Mouse (Mus musculus) frontal cortex, postnatal 25 days (tissue): Measurements from ENCODE around the gene Klf2.
A peak's percentile ranks its signal among the peaks of the same experiment; 100 is the strongest.

Experiments used
- DNase-seq, 2 experiments: peaks; one replicate each; pipeline ENCODE4 v3.0.0; 2022; ENCODE audit warnings: low spot score in 2 of 2

The Klf2 gene

DNA sequence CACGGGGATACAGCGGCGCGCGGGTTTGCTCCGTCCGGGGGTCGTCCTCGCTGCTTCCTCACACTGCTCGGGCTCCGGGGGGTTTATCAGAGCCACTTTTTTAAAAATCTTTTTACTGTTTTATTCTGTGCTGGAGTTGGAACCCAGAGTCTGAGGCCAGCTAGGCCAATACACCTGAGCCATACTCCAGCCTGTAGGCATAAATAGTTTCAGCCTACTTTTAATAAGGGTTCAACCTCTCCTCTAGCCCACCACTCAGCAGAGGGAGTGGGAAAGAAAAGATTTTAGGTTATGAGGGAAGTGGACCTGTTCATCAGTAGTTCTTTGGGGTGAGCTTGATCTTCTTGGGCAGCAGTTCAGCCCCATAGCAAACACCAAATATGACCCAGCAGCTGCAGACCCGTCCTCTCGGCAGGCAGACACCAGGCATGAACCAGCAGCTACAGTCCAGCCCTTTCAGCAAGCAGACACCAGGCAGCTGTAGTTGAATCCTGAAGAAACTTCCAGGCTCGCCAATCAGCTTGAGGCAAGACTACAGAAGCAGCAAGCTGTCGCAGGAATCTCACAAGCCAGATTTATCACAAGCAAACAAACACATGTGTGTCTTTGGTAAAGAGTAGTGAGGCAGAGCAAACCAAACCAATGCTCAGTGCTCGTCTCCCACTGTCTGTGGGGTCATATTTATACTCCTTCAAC, 13.5 kb upstream of the Klf2 start, which contains the start of gene Gm10282:
Gene Gm10282 (minus strand): TSS at position 51 of the 696 bp plus-strand sequence.
- DNase-seq, result no peak

GRCm38 (mm10) chr8:72306913-72307312, 11.9 kb upstream of the Klf2 start:
- no peak for DNase-seq

DNA sequence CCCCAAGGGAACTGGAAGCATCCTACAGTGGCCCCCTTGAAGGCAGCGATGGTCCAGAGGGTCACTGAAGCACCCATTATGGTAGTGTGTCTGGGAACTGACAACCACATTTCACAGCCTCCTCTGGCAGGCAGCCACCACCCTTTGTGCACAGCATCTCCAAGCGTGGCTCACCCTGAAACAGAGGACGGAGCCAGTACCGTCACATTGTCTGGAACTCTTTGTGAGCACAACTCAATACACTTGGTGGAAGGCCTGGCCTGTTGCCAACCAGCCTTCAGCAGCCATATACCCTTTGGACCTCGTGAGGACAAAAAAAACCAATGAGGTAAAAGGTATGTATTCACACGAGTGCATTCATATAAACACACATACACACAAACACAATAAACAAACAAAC, 10.6 kb upstream of the Klf2 start:
- DNase-seq, result no peak

DNA sequence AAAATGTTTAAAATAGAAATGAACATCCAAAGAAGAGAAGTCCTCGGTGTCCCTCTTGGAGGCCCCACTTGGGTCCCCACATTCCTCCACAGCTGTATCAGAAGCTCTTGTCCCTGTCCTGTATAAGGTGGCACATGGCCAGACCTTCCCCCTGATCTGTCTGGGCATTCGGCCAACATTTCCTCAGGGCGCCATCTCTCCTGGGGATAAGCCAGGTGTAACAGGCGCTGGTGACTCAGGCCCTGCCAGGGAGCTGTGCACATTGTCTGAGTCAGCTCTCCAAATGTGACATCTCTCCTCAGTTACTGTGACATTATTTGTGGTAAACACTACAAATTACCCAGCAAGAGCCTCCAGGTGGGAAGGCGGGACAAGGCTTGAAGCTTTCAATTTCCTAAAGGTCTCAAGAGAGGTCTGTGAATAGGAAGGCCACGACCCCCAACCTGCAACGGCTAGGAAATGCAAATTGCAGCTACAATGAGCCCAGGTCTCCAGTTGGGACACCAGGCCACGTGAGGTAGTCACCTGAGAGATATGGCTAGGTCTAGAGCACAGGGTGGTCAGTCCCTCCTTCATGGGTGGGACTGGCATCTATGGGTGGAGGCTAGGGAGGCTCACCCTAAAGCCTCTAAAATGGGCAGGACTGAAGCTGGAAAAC, 7.9 kb upstream of the Klf2 start:
- peak; percentile 33 to 65 for DNase-seq

- DNase-seq, result no peak
Observed at GRCm38 (mm10) chr8:72312926-72313518, 5.8 kb upstream of the Klf2 start.

DNA sequence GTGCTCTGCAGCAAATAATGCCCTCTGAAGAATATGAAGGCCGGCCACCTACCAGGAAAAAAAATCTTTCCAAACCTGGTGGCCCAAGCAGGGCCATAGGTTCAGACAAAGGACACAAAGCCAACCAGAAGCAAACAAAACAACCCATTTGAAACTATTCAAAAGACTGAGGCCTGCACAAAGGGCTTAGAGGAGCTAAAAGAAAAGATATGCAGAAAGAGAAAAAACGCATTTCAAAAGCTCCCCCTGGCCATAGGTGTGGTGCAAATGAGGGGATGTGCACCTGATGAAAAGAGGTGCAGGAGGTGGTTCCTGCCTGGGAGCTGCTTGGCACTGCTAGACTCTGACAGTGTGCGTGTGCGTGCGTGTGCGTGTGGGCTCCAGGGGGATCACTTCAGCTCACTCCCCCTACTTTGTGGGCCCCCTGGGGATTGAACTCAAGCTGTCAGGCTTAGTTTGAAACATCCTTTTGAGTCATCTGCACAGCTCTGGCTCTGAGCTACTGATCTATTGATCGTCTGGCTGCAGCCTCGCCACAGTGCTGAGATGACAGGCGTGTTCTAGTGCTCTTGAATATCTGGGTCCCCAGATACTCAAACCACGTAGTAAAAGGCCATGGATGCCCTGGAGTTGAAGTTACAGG, 2.7 kb upstream of the Klf2 start:
- DNase-seq, result no peak

- no peak for DNase-seq
Observed at GRCm38 (mm10) chr8:72317741-72318301, 1.0 kb upstream of the Klf2 start.

GRCm38 (mm10) chr8:72319397-72319796, 564 bp downstream of the Klf2 start:
- DNase-seq, result no peak

DNA sequence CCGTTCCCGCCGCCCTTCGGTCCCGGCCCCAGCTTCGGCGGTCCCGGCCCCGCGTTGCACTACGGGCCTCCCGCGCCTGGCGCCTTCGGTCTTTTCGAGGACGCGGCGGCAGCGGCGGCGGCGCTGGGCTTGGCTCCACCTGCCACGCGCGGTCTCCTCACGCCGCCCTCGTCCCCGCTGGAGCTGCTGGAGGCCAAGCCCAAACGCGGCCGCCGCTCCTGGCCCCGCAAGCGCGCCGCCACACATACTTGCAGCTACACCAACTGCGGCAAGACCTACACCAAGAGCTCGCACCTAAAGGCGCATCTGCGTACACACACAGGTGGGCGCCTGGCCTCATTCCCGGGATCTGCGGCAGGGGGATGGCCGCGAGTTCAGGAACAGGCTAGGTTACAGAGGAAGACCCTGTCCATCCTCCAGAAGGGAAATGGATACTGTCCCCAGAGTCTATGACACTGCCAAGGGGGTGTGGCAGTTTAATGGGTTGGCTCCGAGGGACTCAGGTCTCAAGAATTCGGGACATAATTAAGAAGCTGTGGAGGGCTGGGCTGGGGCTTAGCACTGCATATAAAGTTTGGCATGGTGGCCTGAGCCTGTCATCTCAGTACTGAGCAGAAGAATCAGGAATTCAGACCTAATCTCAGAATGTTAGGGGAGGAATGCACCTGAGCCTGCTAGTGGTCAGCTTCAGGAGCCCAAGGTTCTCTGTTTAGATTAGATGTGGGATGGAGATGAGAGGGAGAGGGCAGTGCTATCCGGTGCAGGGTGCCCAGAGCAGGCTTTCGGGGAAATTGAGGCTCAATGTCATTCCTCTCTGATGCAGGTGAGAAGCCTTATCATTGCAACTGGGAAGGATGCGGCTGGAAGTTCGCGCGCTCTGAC, 1.3 kb downstream of the Klf2 start:
- no peak for DNase-seq

- DNase-seq, result no peak
Observed at GRCm38 (mm10) chr8:72320803-72321583, 2.2 kb downstream of the Klf2 start.

- DNase-seq, result no peak
Observed at GRCm38 (mm10) chr8:72321635-72322441, 3.0 kb downstream of the Klf2 start.

DNA sequence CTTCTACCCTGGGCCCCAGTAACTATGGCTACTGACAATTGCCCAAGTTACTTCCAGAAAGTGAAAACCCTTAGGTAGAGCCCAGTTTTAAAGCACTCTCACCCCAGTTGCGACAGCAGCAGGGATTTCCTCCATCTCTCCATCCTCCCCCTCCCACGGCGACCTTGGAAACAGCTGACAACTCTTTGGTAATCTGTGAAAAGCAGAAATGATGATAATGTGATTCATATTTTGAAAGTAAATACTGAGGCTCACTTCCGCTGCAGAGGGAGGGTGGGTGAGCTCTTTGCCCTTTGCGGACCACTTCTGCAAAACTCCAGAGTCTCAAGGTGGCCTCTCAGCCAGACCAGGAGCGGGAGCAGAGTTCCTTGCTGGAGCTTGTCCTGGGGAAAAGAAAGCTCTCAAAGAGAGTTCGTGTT, 3.6 kb downstream of the Klf2 start:
- no peak for DNase-seq

DNA sequence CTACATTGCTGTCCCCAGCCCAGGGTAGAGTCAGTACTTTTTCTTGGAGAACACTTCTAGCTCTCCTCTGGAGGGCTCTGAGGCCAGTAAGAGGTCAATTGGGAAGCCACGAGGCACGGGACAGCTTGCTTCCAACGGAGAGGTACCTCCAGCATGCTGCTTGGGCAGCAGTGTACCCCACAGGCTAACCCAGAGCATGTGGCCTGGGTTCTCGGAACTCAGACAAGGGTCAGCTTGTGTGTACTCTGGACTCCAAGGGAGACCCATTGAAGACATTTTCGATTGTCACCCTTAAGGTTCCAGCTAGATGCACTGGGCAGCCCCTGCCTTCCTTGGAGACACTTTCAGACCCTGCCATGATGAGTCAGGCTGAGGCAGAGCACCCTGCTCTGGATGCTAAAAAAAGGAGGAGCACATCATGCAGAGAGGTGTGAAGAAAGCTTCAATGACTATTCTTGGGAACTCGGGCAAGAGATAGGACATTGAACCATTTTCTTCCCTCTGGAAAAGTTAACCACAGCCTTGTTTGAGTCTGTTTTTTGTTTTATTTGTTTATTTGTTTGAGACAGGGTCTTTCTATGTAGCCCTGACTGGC, 4.4 kb downstream of the Klf2 start:
- no peak for DNase-seq

- no peak for DNase-seq
Observed at GRCm38 (mm10) chr8:72324036-72324706, 5.3 kb downstream of the Klf2 start.

DNA sequence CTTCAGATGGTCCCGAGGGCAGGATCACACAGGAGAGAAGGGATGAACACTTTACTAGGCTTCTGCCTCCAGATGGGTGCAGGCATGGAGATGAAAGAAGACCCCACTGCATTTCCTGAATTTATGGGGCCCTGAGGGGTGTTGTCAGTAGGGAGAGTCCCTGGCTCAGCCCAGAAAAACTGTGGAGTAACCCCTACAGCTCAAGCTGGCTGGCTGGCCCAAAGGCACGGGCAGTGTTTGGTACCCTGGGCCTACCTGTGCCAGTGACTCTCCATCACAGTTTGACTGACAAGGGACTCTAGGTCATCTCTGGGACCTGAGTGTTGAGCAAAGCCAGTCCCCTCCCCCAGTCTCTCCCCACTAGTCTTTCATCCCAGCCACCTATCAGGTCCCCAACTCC, 5.9 kb downstream of the Klf2 start:
- no peak for DNase-seq

- DNase-seq, result no peak
Observed at GRCm38 (mm10) chr8:72329116-72329515, 10.3 kb downstream of the Klf2 start.

DNA sequence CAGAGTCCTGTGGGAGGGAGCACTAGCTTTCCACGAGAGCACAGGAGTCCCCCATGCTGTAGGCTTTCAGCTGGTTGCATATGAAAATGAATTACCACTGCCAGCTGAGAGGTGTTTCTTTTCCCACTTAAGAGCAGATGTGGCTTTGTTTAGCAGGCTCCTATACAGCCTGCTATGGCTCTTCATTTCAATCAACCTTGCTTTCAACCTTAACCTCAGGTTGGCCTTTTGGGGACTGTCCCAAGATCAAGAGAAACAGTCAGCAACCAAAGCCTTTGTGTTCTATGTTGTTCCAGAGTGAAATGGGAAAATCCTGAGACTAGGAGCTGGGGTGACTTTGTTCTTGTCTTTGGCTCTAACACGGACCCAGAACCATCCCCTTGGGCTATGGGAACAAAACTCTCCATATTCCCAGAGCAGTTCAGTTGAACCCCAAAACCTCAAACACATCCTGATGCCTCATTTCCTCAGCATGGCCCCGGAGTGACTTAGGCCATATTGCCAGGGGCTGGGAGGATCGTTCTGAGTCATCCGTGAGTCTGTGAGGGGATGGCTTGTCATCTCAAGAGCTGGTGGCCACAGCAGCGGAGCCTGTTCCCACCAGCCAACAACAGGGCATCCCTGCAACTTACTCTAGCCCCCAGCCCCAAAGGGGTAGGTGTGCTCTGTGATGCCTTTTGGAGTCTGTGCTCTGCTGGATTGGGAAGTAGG, 12.1 kb downstream of the Klf2 start:
- no peak for DNase-seq

GRCm38 (mm10) chr8:72331631-72332030, 12.8 kb downstream of the Klf2 start:
- DNase-seq, result no peak
